Mouse (Mus musculus) inflammation-experienced regulatory T-cells, adult 6 months (primary cell): Measurements from ENCODE around the gene Slc38a2. TPM values are rescaled to one million over a fixed set of nuclear protein-coding genes. Genes with fewer than 3 reads are reported as not detected.

Experiments
- ATAC-seq: one replicate; pipeline ENCODE4 v1.8.0; 2017
- polyA plus RNA-seq, 3 experiments: library from polyadenylated mRNA; unstranded; fragments of 100-300 nt; shearing (Covaris generic); gene quantifications; one replicate each; pipeline ENCODE4 v1.2.1; 2017

The Slc38a2 gene
- polyA plus RNA-seq, 3 experiments from 2014 or later: 36.1 to 44.6 (median 42.9) TPM

DNA sequence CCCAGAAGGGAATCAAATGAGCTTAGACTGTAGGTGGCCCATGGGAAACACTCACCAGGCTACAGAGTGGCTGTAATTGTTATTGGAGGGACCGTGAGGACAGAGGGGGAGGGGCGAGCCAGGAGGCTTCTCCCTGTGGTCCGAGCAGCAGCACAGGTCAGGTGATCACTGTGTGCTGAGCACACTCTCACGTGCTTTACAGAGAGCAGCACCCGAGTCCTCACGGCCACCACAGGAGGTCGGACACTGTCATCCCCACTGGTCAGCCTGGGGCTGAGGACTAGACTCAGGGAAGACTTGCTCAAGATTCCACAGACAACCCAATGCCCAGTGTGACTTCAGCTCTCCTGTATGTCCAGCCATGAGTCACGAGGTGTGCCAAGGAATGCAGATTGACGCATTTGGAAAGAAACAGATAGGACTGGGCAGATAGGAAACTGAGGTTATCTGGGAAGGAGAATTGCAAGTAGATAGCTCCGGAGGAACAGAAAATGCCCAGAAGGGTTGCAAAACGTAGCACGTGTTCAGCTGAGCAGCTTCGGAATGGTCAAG is 38.9 kb downstream of the Slc38a2 start:
- no peak for ATAC-seq

DNA sequence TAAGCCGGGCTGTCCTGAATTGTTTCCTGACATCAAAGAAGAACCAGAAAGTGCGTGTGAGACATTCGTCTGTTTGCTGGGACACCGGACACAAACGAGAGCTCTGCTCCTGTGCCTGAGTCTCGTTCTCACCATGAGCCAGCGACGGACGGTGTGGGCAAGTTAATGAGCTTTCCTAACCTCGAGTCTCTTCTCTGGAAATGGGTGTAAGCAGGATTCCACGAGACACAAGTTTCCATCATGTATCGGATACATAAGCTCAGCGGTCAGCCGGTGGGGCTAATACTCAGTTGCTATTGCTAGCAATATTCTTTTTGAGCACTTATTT is 41.3 kb downstream of the Slc38a2 start:
- ATAC-seq: no peak

DNA sequence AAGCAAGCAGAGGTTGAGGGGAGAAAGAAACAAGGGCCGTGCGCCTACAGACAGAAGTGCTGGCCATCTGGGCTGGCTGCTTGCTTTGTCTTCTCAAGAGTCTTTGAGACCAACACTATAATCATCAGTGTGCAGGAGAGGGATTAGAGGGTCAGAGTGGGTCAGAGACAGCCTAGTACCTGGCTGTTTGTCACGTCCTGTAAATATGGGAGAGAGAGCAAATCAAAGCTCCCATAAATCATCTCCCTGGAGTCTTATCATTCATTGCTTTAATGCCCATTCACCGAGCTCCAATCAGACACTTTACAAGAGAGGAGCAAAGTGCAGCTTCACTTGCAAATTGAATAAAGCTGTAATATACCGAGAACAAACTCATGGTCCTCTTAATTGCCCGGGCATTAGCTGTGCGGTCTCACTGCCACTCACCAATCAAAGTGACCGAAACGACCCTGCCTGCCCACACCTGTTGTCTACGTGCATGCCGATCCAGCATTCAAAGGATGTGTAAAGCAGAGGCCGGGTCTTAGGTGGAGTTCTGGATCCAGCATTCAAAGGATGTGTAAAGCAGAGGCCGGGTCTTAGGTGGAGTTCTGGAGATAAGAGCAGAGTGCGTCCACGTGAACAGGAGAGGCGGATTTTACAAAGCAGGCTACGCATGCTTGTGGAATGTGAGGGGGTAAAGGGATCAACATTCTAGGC is 41.8 kb downstream of the Slc38a2 start:
- no peak for ATAC-seq

DNA sequence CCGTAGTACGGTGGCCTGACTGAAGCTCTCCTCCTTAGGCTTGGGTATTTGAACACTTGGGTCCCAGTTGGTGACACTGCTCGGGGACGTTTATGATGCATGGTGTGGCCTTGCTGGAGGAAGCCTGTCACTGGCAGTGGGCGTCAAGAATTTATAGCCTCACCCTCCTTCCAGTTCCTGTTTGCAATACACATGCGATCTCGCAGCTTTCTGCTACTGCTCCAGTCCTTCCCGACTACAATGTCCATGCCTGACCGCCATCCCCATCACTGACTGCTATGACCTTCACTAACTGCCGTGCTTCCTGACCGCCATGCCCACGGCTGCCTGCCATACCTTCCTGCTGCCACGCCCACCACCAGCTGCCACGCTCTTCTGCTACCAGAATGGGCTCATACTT is 44.0 kb downstream of the Slc38a2 start:
- ATAC-seq: no peak

DNA sequence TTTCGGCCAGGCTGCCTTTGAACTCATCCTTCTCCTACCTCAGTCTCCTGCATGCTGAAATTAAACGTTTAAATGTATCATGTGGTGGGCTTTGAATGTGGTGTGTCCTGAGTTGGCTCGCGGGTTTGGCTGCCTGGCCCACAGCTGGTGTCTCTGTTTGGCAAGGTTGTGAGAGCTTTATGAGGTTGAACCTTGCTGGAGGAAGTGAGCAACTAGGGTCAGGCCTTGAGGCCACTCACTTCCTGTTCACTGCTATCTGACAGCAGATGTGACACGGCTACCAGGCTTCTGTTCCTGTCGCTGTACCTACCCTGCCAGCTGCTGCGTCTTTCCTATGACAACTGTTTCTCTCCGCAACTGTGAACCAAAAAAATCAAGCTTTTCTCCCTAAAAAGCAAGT is 44.8 kb downstream of the Slc38a2 start:
- peak; percentile 99 for ATAC-seq

DNA sequence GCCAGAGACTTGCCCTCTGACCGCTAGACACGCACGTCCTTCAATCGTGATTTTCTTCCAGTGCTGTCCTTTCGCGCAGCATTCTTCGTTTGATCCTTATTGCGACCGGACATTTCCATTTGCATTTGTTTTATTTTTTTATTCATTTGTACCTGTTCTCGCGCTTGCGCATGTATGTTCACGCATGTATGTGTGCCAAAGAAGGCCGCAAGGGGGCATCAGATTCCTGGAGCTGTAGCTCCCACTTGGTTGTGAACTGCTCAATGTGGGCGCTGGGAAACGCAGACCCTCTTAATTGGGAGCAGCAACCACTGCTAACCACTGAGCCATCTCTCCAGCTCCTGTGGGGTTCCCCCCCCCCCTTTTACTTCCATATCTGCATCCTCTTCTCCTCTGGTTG is 46.5 kb downstream of the Slc38a2 start:
- ATAC-seq: no peak

DNA sequence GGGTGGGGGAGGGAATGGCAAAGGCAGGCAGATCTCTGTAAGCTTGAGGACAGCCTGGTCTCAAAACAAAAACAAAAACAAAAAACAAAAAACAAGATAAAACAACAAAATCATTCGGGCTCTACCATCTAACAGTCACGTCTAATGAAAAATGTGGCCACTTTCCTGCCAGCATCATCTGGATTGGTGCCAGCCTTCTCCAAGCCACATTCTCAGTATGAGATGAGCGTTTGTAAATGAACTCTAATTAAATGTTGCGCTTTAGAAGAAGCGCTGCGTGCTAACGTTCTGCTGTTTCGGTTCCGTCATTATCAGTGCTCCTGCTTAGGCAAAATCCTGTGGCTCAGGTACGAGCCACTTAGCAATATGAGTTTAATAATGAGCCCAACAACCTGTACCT is 47.0 kb downstream of the Slc38a2 start:
- no peak for ATAC-seq

DNA sequence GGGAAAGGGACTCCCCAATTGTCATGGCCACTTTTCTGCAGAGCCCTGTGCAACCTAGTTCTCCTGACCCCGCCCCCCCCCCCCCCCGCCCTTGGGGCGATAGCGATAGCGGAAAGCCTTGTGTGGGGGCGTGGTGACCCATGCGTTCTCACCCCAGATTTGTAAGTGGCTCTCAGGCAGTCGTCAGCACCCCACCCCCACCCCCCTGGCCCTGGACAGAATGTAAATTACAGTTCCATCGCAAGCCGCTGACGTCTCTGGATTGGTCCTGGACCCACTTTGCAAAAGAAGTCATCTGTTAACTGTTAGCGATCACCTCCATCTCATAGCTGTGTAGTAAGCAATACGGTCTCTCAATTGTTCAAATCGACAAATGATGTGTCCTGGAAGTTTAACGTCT is 52.2 kb downstream of the Slc38a2 start:
- no peak for ATAC-seq

DNA sequence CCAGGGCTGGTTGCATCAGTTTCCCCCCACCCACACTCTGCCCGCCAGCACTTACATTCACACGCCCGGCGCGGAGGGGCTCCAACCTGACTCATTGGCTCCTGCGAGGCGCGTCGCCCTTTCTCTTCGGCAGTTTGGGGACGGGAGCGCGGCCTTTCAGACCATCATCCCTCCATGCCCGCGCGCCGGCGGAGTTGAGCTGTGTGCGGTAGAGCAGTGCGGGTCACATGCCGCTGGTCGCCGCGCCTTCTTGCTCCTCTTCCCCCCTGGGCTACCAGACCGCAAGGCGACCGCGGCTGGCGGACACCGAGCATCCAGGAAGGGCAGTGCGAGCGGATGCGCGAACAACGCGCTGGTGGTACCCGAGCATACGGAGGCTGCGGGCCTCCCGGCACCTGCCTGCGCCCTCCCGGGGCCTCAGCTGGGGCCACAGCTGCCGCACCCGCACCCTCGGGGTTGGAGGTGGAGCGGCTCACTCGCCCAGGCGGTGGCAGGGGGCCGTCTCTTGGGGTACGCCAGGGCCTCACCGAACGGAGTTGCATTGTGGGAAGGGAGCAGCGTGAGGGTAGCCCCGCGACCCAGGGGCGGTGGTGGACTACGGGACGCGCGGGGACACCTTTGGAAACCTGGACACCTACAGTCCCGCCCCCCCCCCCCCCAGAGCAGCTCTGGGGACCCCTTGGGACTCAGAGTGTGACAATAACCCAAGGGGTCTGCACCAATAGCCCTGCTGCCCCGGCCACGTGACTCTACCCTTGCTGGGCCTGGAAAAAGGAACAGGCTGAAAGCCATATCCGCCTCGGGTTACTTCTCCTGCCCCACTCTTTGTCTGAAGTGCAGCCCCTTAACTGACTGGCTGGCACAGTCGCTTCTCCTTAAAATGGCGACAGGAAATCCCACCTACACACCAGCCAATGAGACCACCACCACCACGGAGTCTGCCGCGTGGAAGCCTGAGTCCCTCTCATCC is 56.8 kb downstream of the Slc38a2 start, which contains the start of gene Slc38a1:
TSS of gene Slc38a1 (minus strand) at position 478 of the 970 bp plus-strand sequence.
- peak; percentile 6 for ATAC-seq

DNA sequence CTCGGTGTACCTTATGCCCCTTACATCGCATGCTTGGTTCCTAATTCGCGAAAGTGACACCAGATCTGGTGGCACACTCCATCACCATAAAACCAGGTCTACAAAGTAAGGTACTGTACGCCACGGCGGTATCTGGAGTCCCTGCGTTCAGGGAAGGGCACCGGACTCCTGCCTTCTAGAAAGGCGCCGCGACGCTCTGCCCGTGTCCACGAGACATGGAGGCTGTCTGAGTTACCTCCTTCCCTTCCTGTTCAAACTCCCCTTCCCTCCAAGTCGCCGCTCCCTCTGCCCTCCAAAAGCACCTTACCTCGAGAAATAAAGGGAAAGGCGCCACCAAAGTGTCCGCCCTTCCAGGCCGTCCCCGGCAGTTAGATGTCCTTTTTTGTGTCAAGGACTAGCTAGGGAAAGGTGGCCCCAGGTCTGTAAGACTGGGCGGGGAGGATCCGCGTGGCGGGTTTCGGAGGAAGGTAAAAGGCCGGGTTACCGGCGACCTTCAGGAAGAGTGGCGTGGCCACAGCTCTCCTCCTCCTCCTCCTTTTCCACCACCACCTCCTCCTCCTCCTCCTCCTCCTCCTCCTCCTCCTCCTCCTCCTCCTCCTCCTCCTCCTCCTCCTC is 57.6 kb downstream of the Slc38a2 start:
- no peak for ATAC-seq

DNA sequence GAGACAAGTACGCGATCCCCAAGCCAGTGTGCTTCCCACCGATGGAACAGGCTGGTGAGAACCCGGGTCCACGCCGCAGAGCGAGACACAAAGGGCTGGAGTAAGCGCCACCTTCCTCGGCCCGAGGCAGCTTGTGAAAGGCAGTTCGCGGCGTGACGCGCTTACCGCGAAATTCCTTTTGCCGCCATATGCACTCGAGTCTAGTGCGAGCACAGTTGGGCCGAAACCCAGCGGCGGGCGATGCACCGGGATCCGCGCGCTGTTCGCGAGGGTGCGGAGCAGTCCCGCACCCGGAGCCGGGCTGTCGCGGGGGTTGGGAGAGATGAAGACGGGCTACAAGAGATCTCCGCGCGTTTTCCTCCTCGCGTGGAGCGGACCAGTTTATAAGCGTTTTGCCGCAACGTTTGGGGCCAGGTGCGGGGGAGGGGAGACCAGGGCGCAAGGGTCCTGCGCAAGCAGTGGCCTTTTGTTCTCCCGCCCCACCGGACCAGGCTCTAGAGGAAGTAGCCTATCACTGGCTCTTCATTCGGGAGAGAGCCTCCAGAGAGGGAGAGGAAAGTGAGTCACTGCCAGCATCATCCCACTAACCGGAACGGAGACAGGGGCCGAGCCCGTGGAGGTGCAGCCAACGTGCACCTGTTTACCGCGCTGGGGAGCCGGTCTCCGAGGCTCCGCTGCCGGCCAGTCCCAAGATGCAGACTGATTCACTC is 58.3 kb downstream of the Slc38a2 start:
- no peak for ATAC-seq

DNA sequence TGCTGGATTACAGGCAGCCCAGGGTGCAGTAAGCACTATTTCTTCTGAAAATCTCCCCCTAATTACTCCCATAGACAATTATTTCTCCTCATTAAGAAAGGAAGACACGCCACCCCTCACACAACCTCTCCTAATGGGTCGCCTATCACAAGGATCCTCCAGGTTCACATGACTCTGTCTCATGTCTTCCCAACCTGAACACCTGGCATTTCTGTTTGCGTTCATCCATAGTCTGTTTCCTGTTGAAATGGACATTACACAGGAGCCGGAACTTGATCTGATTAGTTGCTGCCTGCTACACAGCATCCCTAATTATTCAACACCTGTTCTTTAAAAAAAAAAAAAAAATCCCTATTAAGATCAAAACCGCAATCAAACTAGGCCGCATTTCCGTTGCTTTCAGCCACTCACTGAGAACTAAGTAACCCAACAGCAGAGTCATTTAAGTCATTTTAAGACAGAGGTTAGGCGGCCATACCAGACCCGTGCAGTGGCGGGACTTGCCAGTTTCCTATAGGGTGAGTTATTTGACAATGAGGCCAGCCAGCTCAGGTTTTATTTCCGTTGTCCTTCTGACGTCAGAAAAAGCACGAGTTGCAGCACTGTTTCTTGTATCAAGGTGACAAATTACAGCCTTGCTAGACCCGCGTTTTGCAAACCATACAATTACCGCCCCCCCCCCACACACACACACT is 59.1 kb downstream of the Slc38a2 start:
- peak; percentile 67 for ATAC-seq

DNA sequence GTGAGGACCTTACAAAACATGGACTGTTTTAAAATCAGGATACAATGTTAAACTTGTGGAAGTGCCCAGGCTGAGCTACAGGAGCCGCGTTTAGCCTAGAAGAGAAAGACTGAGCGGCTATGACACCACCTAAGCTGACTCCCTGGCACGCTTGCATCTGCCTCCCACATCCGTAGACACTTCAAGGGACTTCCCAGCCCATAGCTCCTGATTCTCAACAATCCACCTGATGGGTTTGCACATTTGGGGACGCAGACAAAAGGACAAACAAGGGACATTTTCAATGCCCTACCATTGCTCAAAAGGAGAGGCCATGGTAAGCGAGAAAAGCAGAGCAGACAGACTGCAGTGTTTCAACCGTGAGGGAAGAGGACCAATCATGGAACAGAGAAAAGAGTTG is 59.9 kb downstream of the Slc38a2 start:
- ATAC-seq: no peak

DNA sequence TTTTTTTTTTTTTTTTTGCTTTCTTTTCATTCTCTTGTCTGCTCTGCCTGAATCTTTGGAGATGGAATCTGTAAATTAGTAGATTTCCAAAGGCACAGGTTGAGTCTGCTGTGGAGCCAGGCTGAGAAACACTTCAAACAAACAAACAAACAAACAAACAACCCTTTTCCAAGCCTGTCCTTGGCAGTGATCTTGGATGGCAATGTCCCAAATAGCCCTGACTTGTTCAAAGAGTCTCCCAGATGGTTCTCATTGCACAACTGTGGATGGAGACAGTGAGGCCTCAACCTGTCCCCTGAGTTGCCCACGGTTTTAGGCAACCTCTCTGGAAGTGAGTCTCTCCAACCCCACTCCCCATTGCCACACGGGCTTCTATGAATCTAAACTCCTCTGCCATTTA is 60.9 kb downstream of the Slc38a2 start:
- no peak for ATAC-seq

DNA sequence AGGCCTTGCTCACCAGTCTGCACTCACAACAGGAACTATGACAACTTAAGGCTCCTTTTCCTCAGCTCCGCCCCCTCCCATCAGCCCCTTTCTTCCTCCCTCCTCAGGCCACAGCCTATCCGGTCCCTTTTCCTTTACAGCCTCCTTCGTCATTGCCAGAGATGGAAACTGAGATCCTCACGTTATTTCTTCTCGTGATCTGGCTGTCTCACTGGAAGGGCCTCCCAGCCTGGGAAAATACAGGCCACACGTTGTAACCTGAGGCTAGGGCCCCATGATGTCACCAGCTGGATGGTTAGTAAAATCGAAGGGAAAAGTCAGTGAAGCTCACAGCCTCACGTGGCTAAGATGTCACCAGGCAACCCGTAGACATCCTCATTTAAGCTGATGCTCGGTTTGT is 61.4 kb downstream of the Slc38a2 start:
- ATAC-seq: peak; percentile 46

Other genes with a start within 250 kb of the Slc38a2 start
- gene Scaf11, start 238.9 kb downstream of the Slc38a2 start, polyA plus RNA-seq: 10 to 100 TPM; 45.4 to 51.8 (median 48.2) TPM
- 10 to 100 TPM; 58.9 to 87.5 (median 79.1) TPM for gene Slc38a1, start 56.8 kb downstream of the Slc38a2 start, polyA plus RNA-seq